25 mouse cellular contexts compared by ENCODE assay signal in the genomic region with DNA sequence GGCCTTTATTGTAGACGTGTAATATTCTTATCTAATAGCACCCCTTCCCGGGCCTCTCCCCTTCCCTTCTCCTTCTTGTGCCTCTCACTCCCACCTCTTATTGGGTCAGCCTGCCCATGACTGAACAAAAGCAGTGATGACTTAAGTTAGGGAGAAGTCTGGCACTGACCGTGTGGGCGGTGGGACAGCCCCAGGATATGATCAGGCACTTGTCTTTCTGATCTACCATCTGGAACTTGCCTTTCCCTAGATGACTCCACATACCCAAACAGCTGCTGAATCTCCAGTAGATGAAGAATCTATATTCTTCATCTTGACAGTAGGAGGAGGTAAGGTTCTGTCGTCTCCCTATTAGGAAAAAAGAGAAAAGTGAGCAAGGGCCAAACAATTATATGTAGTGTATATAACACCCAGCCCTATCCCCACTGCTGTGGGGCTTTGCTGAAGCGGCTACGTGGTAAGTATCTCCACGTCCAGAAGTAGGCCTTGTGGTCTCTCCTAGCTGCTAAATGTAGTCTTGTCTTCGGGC.
"Had no signal": no experiment of that assay in that cellular context is flagged by ENCODE, and none has a peak within 500 bp of the region (broad histone marks: within the 10 kb centered on the region; RNA-seq: fewer than 3 reads in every experiment).

No protein-coding gene starts in this region.

- H3K9ac ChIP-seq: heart, embryonic 13.5 days; heart, embryonic 15.5 days; hindbrain, embryonic 13.5 days; hindbrain, embryonic 15.5 days; intestine, embryonic 15.5 days; limb, embryonic 12.5 days; liver, embryonic 13.5 days had no signal

- H3K4me2 ChIP-seq: heart, embryonic 11.5 days; heart, embryonic 13.5 days; heart, embryonic 15.5 days; hindbrain, embryonic 13.5 days; hindbrain, embryonic 15.5 days; intestine, embryonic 15.5 days; limb, embryonic 12.5 days; liver, embryonic 11.5 days; liver, embryonic 13.5 days had no signal

- H3K4me3 ChIP-seq: heart, adult 2 months; heart, embryonic 13.5 days; heart, embryonic 15.5 days; hindbrain, embryonic 13.5 days; hindbrain, embryonic 15.5 days; intestine, embryonic 15.5 days; layer of hippocampus, adult 2 months; left cerebral cortex, adult 2 months; limb, embryonic 10.5 days; limb, embryonic 12.5 days; liver, embryonic 13.5 days had no signal

- DNase-seq: gastrocnemius, postnatal 14 days; gastrocnemius, postnatal 36 days; heart, adult 11 months; heart, adult 2 months; heart, postnatal 14 days; heart, postnatal 36 days; kidney, adult 18-20 months; kidney, adult 8-10 months; kidney, postnatal 10 days; kidney, postnatal 25 days; kidney, postnatal 4 days; liver; liver, embryonic 13.5 days had no signal

- H3K27ac ChIP-seq: heart, adult 2 months; heart, embryonic 13.5 days; heart, embryonic 15.5 days; hindbrain, embryonic 13.5 days; hindbrain, embryonic 15.5 days; hindbrain, postnatal 0 days; intestine, embryonic 15.5 days; layer of hippocampus, adult 2 months; left cerebral cortex, adult 2 months; limb, embryonic 10.5 days; limb, embryonic 12.5 days; liver, embryonic 13.5 days had no signal

- H3K9me3 ChIP-seq: heart, embryonic 15.5 days; hindbrain, embryonic 13.5 days; hindbrain, embryonic 15.5 days; intestine, embryonic 15.5 days; limb, embryonic 10.5 days; limb, embryonic 12.5 days; liver, embryonic 13.5 days had no signal

- H3K36me3 ChIP-seq: heart, embryonic 13.5 days; heart, embryonic 15.5 days; hindbrain, embryonic 13.5 days; hindbrain, embryonic 15.5 days; intestine, embryonic 15.5 days; limb, embryonic 10.5 days; limb, embryonic 12.5 days; liver, embryonic 13.5 days had no signal

- H3K4me1 ChIP-seq: hindbrain, embryonic 15.5 days had no signal

- H3K27me3 ChIP-seq: heart, embryonic 13.5 days; heart, embryonic 15.5 days; hindbrain, embryonic 15.5 days; intestine, embryonic 15.5 days; limb, embryonic 12.5 days had no signal
